Mouse (Mus musculus) cerebellum, adult 2 months (tissue): Measurements from ENCODE around the gene Zfp524.
A peak's percentile ranks its signal among the peaks of the same experiment; 100 is the strongest.

Experiments used
- CTCF ChIP-seq: fragments of 200-500 bp; IDR thresholded peaks from 2 replicates; pipeline ENCODE4 v1.5.1; 2011; ENCODE audit warnings: low read depth, mild to moderate bottlenecking, control low read depth, low read length, moderate library complexity, borderline replicate concordance; ENCODE audit not compliant: insufficient read depth
- POLR2A ChIP-seq: fragments of 200-500 bp; IDR thresholded peaks from 2 replicates; pipeline ENCODE4 v1.6.1; 2011; ENCODE audit warnings: low read length, control low read depth, borderline replicate concordance; ENCODE audit not compliant: insufficient read depth

GRCm38 (mm10) chr7:4996003-4996895 lies 18.0 kb upstream of the Zfp524 start, which contains the start of gene Zfp579:
- TF ChIP-seq CTCF, result no peak
- peak; percentile 83 for TF ChIP-seq POLR2A
